Mouse (Mus musculus) macrophage (primary cell): Measurements from ENCODE around the gene Itga1. TPM values are rescaled to one million over a fixed set of nuclear protein-coding genes. Genes with fewer than 3 reads are reported as not detected.

Experiments
- H3K27ac ChIP-seq: fragments of 350-480 bp; formaldehyde crosslinking; 2 replicates; pipeline ENCODE4 v1.9.0; 2021
- H3K36me3 ChIP-seq: fragments of 350-480 bp; formaldehyde crosslinking; 2 replicates; pipeline ENCODE4 v1.9.0; 2021; ENCODE audit errors: inconsistent target
- H3K4me3 ChIP-seq: fragments of 350-480 bp; formaldehyde crosslinking; 2 replicates; pipeline ENCODE4 v1.9.0; 2021; ENCODE audit errors: inconsistent target
- H3K79me2 ChIP-seq: fragments of 350-480 bp; formaldehyde crosslinking; 2 replicates; pipeline ENCODE4 v1.9.0; 2021; ENCODE audit errors: inconsistent target
- WGBS: methylation state at CpG from one replicate; pipeline ENCODE4 v1.1.7; 2026; ENCODE audit warnings: inconsistent platforms; ENCODE audit not compliant: missing documents; 5-methylcytosine and 5-hydroxymethylcytosine counted together
- polyA plus RNA-seq: library from polyadenylated mRNA; stranded (reverse); fragments of 250-400 nt; gene quantifications from 3 replicates; pipeline ENCODE4 v1.2.4, GENCODE M21; 2018; ENCODE audit warnings: inconsistent platforms

The Itga1 gene
- polyA plus RNA-seq, 1 experiment from 2014 or later = 0.33 TPM

DNA sequence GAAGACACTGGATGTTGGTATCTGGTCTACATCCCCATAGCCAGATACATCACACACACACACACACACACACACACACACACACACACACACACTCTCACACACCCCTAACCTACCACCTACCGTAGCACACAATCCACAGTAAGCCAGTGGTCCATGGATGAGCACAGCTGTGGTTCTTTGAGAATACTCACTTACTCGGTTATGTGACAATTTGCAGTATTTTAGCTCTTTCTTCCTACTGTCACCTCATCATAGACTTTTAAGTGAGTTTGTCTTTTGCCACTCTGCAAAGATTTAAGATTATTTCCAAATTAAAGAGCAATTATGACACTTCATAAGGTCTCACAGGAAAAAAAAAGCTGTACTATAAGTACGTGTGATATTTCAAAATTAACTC lies 16.4 kb upstream of the Itga1 start:
- WGBS = 90% methylated on average over 3 of the region's 3 CpGs

DNA sequence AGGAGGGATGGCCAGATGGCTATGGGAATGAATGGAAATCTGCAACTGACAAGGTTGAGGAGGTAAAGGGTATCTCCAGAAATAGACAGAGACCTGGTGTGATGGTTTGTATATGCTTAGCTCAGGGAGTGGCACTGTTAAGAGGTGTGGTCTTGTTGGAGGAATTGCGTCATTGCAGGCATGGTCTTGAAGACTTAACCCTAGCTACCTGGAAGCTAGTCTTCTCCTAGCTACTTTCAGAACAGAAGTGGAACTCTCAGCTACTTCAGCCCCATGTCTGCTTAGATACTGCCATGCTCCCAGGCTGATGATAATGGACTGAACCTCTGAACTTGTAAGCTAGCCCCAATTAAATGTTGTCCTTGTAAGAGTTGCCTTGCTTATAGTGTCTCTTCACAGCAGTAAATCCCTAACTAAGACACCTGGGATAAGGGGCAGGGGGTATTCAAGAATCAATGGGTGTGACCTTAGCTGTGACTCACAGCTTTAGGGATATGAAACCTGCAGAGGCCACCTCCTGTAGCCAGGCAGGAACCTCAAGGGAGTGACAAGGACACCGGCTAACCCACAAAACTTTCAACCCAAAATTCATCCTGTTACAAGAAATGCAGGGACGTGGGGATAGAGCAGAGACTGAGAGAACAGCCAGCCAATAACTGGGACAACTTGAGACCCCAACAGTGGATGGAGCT lies 15.3 kb upstream of the Itga1 start:
- H3K4me3 ChIP-seq = no peak overlapping the region
- H3K79me2 ChIP-seq = no peaks in the 10 kb centered on the region
- H3K36me3 ChIP-seq = no peaks in the 10 kb centered on the region
- no peak overlapping the region for H3K27ac ChIP-seq
- WGBS = 27% methylated on average over 3 of the region's 3 CpGs

More for the DNA sequence above, 16.4 kb upstream of the Itga1 start:
- Histone ChIP-seq H3K36me3 (no peaks in the 10 kb centered on the region), H3K79me2 (no peaks in the 10 kb centered on the region), H3K27ac (no peak overlapping the region), H3K4me3 (no peak overlapping the region)

DNA sequence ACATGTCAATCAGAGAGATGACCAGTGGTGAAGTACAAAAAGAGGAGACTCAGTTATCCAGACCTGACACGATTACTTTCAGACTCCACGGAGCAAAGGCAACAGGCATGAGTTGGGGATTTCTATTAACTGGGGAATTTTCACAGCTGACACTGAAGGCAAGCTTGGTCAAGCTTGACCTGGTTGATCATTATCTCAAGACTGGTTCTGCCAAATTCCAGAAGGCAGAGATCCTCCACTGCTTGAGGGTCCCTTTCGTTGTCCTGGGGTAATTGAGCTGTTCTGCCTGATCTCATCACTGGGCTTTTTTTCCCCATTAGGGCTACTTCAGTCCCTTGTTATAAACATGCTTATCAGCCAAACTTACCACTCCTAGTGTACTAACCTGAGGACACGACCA lies 7.9 kb upstream of the Itga1 start:
- H3K79me2 ChIP-seq = no peaks in the 10 kb centered on the region
- no peaks in the 10 kb centered on the region for H3K36me3 ChIP-seq
- no peak overlapping the region for H3K27ac ChIP-seq
- no peak overlapping the region for H3K4me3 ChIP-seq
- 100% methylated on average over 4 of the region's 4 CpGs for WGBS

DNA sequence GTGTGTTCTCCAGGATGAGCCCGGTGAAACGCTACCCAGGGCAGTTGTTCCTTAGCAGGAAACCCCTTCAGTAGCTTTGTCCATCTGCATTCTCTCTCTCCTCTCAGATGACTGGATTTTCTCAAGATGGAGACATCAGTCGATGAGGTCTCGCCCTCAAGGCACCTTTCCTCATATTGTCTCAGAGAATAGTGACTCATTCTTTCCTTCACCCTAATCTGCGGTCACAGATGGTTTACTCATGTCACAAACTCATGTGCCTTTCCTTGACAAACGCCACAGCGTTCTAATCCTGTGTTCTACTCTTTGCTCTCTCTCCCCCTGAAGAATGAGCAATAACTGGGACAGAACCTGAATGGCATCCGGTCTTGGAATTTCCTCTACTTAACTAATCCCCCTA lies 5.7 kb upstream of the Itga1 start:
- WGBS = 66% methylated on average over 8 of the region's 8 CpGs
- H3K36me3 ChIP-seq = no peaks in the 10 kb centered on the region
- no peak overlapping the region for H3K27ac ChIP-seq
- H3K4me3 ChIP-seq = no peak overlapping the region
- H3K79me2 ChIP-seq = no peaks in the 10 kb centered on the region

DNA sequence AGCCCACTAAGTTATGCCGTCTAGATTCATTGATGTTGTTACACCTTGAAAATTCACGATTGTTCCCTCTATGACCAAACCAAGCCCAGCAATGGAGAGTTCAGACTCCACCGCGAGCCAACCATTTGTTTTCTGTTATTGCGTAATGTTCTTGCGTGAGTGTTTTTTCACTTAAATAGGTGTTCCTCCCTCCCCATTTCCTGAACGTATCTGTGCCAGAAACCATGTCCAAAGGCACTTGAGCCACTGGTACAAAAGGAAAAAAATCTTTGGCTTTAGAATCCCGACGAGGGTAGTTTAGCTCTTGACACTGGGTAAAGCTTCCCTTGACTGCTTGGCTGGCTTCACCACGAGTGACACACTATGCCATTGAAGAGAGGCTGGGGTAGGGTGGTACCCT lies 4.4 kb upstream of the Itga1 start:
- WGBS = 50% methylated on average over 10 of the region's 10 CpGs
- H3K36me3 ChIP-seq = no peaks in the 10 kb centered on the region
- no peaks in the 10 kb centered on the region for H3K79me2 ChIP-seq
- H3K4me3 ChIP-seq = no peak overlapping the region
- no peak overlapping the region for H3K27ac ChIP-seq

DNA sequence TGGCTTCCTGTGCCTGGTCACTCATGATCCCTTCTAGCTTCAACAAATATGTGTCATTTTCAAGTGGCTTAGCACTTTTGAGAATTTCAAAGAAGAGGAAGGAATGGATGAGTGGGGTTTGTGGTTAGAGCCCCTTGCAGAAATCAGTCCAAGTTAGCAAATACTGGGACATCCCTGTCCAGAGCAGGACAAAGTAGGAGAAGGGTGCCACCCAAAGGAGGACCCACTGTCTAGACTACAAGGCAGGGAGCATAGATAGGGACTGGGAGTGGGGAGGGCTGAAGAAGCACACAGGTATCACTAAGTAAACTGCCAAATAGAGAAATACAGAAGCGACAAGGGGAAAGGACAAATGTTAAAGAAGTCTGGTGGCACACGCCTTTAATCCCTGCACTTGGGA lies 990 bp upstream of the Itga1 start:
- Histone ChIP-seq H3K36me3 (no peaks in the 10 kb centered on the region), H3K79me2 (no peaks in the 10 kb centered on the region; the same call in 1 of the 2 replicates), H3K4me3 (no peak overlapping the region), H3K27ac (no peak overlapping the region)
- 89% methylated on average over 2 of the region's 2 CpGs for WGBS

DNA sequence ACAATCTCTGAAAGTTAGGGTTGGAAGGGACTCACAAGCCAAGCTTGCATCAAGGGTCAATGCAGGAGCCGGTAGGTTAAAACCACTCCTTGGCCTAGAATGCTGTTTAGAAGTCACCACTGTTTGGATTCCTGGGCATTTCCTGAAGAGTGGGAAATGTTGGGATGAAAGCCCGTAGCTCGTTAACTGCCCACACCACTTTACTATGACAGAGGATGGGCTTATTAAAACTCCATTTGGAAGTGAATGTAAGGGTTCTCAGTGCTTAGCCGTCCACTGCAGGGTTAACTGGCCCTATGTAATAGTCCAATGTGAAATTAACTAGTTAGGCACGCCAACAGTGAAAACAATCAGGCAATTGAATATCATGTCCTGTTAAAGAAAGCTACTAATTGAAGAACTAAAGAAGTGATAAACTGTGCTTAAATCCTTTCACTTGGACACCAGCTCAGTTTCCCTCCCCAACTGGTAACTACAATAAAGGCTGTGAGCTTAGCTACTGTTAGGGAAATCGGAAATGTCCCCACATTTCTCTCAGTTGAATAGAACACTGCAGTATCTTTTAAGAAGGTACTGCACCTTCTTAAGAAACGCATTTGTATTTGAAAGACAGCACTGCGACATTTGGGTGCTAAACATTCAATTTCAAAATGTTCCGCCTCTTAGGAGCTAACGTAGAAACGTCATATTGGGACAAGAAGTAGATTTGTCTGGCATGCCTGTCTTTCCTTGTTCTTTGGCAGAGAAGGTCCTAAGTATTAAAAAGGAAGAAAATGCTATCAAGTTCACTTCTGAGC lies 1.2 kb downstream of the Itga1 start:
- Histone ChIP-seq H3K4me3 (peak overlapping the region; percentile 49; the same call in 1 of the 2 replicates), H3K36me3 (no peaks in the 10 kb centered on the region), H3K79me2 (no peaks in the 10 kb centered on the region; the same call in 1 of the 2 replicates), H3K27ac (no peak overlapping the region)
- 75% methylated on average over 11 of the region's 11 CpGs for WGBS

DNA sequence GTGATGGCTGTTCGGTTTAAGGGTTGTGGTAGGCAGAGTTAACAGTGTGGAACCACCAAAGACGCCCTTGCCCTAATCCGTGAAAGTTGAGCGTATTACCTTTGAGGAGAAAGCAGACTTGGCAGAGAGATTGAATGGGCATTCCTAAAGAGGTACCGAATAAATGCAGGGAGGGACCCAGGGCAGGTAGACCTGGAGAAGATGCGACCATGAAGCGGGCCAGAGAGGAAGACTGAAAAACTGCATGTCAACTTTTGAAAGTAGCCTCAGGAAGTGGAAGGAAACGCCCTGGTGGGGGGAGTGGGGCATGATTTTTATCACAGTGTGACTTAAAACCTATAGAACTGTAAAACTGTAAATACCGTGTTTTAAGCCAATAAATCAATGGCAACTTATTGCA lies 2.4 kb downstream of the Itga1 start:
- Histone ChIP-seq H3K79me2 (peaks cover 6% of the 10 kb centered on the region; the same call in 1 of the 2 replicates), H3K27ac (no peak overlapping the region), H3K36me3 (no peaks in the 10 kb centered on the region), H3K4me3 (no peak overlapping the region)
- 79% methylated on average over 9 of the region's 9 CpGs for WGBS

DNA sequence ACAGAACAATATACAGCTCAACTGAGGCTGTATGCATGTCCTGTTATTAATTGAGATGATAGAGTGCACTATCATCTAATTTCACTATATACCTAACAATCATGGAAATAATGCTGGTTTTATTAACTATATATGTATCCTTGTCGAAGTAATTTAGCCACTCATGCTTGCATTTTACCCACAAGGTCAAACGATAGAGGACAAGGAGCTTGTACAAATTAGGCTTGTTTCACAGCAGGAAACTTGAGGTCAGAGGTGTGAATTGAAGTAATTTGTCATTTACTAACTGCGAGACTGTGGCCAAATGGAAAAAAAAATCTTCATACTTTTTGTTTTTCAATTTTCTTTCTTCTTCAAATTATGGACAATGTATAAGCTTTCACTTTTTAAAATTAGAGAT lies 3.5 kb downstream of the Itga1 start:
- H3K36me3 ChIP-seq = no peaks in the 10 kb centered on the region
- 98% methylated on average over 3 of the region's 3 CpGs for WGBS
- H3K4me3 ChIP-seq = no peak overlapping the region
- peaks cover 6% of the 10 kb centered on the region; the same call in 1 of the 2 replicates for H3K79me2 ChIP-seq
- no peak overlapping the region for H3K27ac ChIP-seq

DNA sequence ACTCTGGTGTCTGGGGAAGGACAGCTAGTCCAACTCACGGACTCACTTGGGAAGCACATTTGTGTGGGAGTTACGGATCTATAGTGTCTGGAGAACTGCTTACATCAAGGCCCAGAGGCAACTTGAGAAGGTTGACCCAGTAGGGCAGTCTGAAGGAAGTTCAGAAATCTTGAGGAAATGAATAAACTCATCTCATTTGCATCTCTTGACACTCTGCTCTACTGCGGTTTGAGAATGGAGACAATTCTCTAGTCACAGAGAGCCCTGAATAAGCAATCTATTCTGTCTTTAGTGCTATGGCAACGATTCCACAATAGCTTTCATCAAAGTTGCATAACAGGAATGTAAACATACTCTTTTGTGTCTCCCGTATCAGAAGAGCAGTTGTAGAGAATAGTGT lies 4.8 kb downstream of the Itga1 start:
- H3K27ac ChIP-seq = no peak overlapping the region
- WGBS = 79% methylated on average over 5 of the region's 5 CpGs
- H3K4me3 ChIP-seq = no peak overlapping the region
- peaks cover 6% of the 10 kb centered on the region; the same call in 1 of the 2 replicates for H3K79me2 ChIP-seq
- H3K36me3 ChIP-seq = no peaks in the 10 kb centered on the region

DNA sequence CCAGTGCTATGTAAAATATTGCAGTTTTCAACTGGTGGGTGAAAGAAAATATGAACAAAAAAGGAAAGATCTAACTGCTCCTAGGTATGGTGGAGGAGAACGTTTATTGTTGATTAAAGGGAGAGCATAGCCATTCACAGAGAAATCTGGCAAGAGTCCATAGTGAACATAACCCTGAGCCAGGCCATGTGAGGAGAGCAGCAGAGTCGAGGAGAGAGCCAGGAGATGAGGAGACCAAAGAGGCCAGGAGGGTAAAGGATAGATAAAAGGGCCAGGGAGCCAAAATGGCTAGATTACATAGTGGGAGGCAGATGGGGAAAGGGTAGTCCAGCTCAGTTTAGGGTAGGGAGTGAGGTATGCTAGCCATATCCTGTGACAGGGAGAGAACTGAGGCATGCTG lies 5.5 kb downstream of the Itga1 start:
- H3K79me2 ChIP-seq = peaks cover 6% of the 10 kb centered on the region; the same call in 1 of the 2 replicates
- no peaks in the 10 kb centered on the region for H3K36me3 ChIP-seq
- WGBS = 72% methylated on average over 2 of the region's 2 CpGs

DNA sequence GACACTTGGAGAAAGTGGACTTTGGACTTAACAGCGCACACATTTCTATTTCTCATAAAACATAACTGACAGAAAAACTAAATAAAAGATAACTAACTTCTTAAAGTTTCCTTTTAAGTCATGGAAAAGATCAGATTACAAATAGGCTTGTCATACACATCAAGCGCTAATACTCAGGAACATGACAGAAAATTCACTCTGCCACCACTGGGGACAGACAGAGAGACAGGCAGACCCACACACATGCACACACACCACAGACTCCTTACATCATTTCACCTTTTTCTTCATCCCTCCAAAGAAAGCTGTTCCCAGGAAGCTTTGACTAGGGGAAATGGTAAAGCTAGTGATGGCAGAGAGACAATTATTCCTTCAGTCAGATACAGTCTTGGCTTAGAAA lies 6.4 kb downstream of the Itga1 start:
- Histone ChIP-seq H3K4me3 (no peak overlapping the region), H3K36me3 (no peaks in the 10 kb centered on the region), H3K27ac (no peak overlapping the region), H3K79me2 (peaks cover 6% of the 10 kb centered on the region; the same call in 1 of the 2 replicates)
- WGBS = 92% methylated on average over 2 of the region's 2 CpGs

More for the DNA sequence above, 5.5 kb downstream of the Itga1 start:
- H3K4me3 ChIP-seq = no peak overlapping the region
- no peak overlapping the region for H3K27ac ChIP-seq

DNA sequence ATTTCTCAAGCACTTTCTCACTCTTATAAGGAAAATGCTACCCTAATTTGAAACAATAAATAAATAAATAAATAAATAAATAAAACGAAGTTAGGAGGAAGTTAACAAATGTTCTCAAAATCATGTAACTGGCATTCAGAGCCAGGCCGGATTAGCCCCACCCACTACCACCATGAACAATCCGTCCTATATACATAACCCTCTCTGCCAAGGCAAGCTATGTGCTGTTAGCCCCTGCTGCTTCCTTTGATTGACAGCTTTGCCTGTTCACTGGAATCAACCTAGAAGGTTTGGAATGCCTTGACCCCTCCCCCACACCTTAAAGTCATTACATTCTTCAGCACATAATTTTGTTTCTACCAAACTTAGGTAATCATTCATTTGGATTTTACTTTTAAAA lies 10.3 kb downstream of the Itga1 start:
- 43% methylated on average over 3 of the region's 3 CpGs for WGBS
- Histone ChIP-seq H3K4me3 (no peak overlapping the region), H3K27ac (no peak overlapping the region)

DNA sequence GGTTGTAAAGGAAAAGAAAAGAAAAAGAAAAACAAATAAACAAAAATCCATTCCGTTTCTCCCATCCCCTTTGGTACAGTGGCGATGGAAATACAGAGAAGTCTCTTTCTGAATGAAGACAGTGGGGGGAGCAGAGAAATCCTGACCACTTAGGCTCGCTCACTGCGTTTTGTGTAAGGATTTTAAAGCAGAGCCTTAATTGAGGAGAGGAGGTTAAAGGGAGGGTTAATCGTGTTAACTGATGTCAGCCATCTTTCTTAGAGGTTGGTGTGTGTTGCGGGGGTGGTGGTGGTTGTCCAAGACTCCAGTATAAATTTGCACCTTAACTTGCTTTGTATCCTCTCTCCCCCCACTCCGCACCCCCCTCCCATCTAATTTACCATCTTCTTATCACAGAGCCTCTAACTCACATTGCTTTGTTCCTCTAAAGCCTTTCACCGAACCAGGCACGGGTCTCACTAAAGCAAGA lies 10.8 kb downstream of the Itga1 start:
- H3K4me3 ChIP-seq = peak overlapping the region; percentile 59
- H3K36me3 ChIP-seq = no peaks in the 10 kb centered on the region
- WGBS = 38% methylated on average over 7 of the region's 9 CpGs
- H3K79me2 ChIP-seq = peaks cover 26% of the 10 kb centered on the region; the same call in 1 of the 2 replicates
- H3K27ac ChIP-seq = 0 out of 2 replicates have a peak overlapping the region, but pooled peaks have one; percentile 46

More for the DNA sequence above, 10.3 kb downstream of the Itga1 start:
- no peaks in the 10 kb centered on the region for H3K36me3 ChIP-seq
- H3K79me2 ChIP-seq = peaks cover 26% of the 10 kb centered on the region; the same call in 1 of the 2 replicates
